12 mouse cellular contexts compared by ENCODE assay signal in genomic region chr10:8505346-8506246, GRCm38 (mm10). TPM values are rescaled to one million over a fixed set of nuclear protein-coding genes. Genes with fewer than 3 reads are reported as not detected.
DNase-seq lines count a peak whose midpoint lies in the region; ATAC-seq and TF ChIP-seq lines count a peak whose summit lies in the region.
"Had no signal": no experiment of that assay in that cellular context is flagged by ENCODE, and none has a peak within 500 bp of the region (broad histone marks: within the 10 kb centered on the region; RNA-seq: fewer than 3 reads in every experiment).

No protein-coding gene starts in this region.

- peaks cover 23% of the 10 kb centered on the region for H3K4me1 ChIP-seq in heart, embryonic 13.5 days
- 0 out of 2 replicates have a peak, but pooled peaks cover 6% of the 10 kb centered on the region for H3K4me1 ChIP-seq in lung, postnatal 0 days (ENCODE audit: insufficient read depth, low read depth, low read length)

- H3K4me2 ChIP-seq in heart, embryonic 13.5 days: peak overlapping the region; percentile 25
- peak overlapping the region; percentile 25 for H3K4me2 ChIP-seq in lung, postnatal 0 days (replicated peaks; ENCODE audit: low read depth, low read length)

- no peak for ATAC-seq in heart, embryonic 13.5 days (ENCODE audit: extremely low read depth, insufficient number of reproducible peaks, low FRiP score, low TSS enrichment)
- ATAC-seq in activated CD4-positive, CD25-positive, alpha-beta regulatory T cell, adult 4 months: peak; percentile 83
- ATAC-seq in lung, postnatal 0 days: peak; percentile 94
- no peak for ATAC-seq in erythroblast, adult 5-6 weeks (replicated peaks; ENCODE audit: low FRiP score, poor library complexity, severe bottlenecking)

- H3K4me3 ChIP-seq in heart, embryonic 13.5 days: no peak overlapping the region
- no peak overlapping the region for H3K4me3 ChIP-seq in lung, postnatal 0 days (ENCODE audit: low read depth, low read length)

- no peak overlapping the region for H3K9ac ChIP-seq in heart, embryonic 13.5 days
- no peak overlapping the region for H3K9ac ChIP-seq in lung, postnatal 0 days (replicated peaks; ENCODE audit: low read depth)

- no peaks in the 10 kb centered on the region for H3K9me3 ChIP-seq in heart, embryonic 13.5 days
- no peaks in the 10 kb centered on the region for H3K9me3 ChIP-seq in lung, postnatal 0 days (ENCODE audit: low read length)

- no peak overlapping the region for H3K27ac ChIP-seq in heart, embryonic 13.5 days (replicated peaks)
- H3K27ac ChIP-seq in lung, postnatal 0 days (ENCODE audit: low read length): peak overlapping the region; percentile 48

- no peaks in the 10 kb centered on the region; the same call in 1 of the 2 replicates for H3K36me3 ChIP-seq in heart, embryonic 13.5 days
- no peaks in the 10 kb centered on the region for H3K36me3 ChIP-seq in lung, postnatal 0 days (ENCODE audit: insufficient read depth, low read length)

- no peak for DNase-seq in heart, adult 9 months (ENCODE audit: low spot score in 2 of 2)
- peak; percentile 40 for DNase-seq in 3T3-L1 (ENCODE audit: low read depth, low spot score)
- peak; percentile 87 for DNase-seq in lung, postnatal 0 days (ENCODE audit: low spot score)
- no peak for DNase-seq in thymus, postnatal 25 days
- no peak for DNase-seq in right cerebral cortex, postnatal 36 days (ENCODE audit: low spot score in 2 of 2)
- DNase-seq: adrenal gland, adult 8-10 months; kidney, adult 9 months; right cerebral cortex, adult 18-20 months; thymus, postnatal 14 days had no signal

- WGBS in heart, embryonic 13.5 days: 37% methylated on average over 13 of the region's 13 CpGs
- WGBS in lung, postnatal 0 days: 20% methylated on average over 13 of the region's 13 CpGs

- TF ChIP-seq CTCF in lung, postnatal 0 days (IDR thresholded peaks at IDR 0.05): no peak

- TF ChIP-seq EP300 in lung, postnatal 0 days (IDR thresholded peaks at IDR 0.05): peak; percentile 39; the same call in 1 of the 2 replicates

- H3K27me3 ChIP-seq in heart, embryonic 13.5 days (replicated peaks): no peaks in the 10 kb centered on the region
- H3K27me3 ChIP-seq in lung, postnatal 0 days (replicated peaks; ENCODE audit: insufficient read depth, low read length): no peaks in the 10 kb centered on the region

RNA-seq across cellular contexts. Expression of gene Ust, which starts 13.0 kb away (rescaled TPM):
- polyA plus RNA-seq in heart, embryonic 13.5 days (2015; fragmentation: Nextera tagmentation; extraction: Ambion mirVana): 1.6 and 1.8 TPM in 2 replicates
- under 1 TPM; 0.18 to 0.53 TPM for polyA plus RNA-seq in activated CD4-positive, CD25-positive, alpha-beta regulatory T cell, adult 4 months (2017; shearing (Covaris generic))
- polyA plus RNA-seq in lung, postnatal 0 days (2015; fragmentation: Nextera tagmentation; extraction: Ambion mirVana): 6.3 and 6.8 TPM in 2 replicates
- not detected in 2 replicates for total RNA-seq in erythroblast, adult 5-6 weeks (2015; ENCODE audit: low replicate concordance)
- total RNA-seq in erythroblast, adult 5-6 weeks (2017; ENCODE audit: low replicate concordance): not detected in 2 replicates

Comparison
In these comparisons a context has a peak if more than half of its experiments do, and no peak if none do; other contexts are left out.
1. ATAC-seq: peak in activated CD4-positive, CD25-positive, alpha-beta regulatory T cell, adult 4 months (single experiment) and lung, postnatal 0 days (single experiment); none in heart, embryonic 13.5 days (single experiment) and erythroblast, adult 5-6 weeks (single experiment).
2. DNase-seq: peak in 3T3-L1 (single experiment) and lung, postnatal 0 days (single experiment); none in heart, adult 9 months (0 of 2), thymus, postnatal 25 days (single experiment) and right cerebral cortex, postnatal 36 days (0 of 2).